Mouse (Mus musculus) Muller cell, postnatal 12 days (primary cell): ENCODE data around the gene Nxpe4.
"Not testable (repeated sequence)": the region's sequence is repeated elsewhere in the genome, so short reads cannot be mapped to it uniquely, and the experiment has no call there.

Source experiments
- DNase-seq: peaks from one replicate; pipeline ENCODE4 v3.0.0-alpha.2; 2015; ENCODE audit errors: inconsistent ontology term

Nxpe4 gene

GRCm38 (mm10) chr9:48240431-48240830 is 78.6 kb downstream of the Nxpe4 start:
- peak; percentile 9 for DNase-seq

GRCm38 (mm10) chr9:48241791-48242190 is 80.0 kb downstream of the Nxpe4 start:
- DNase-seq: no peak

- peak; percentile 0 for DNase-seq
These were observed 80.9 kb downstream of the Nxpe4 start for GRCm38 (mm10) chr9:48242756-48243155.

- no peak for DNase-seq
These were observed 82.4 kb downstream of the Nxpe4 start for GRCm38 (mm10) chr9:48244175-48244574.

GRCm38 (mm10) chr9:48245525-48245924 is 83.7 kb downstream of the Nxpe4 start:
- no peak for DNase-seq

GRCm38 (mm10) chr9:48247276-48247675 is 85.5 kb downstream of the Nxpe4 start:
- DNase-seq: no peak

- no peak for DNase-seq
These were observed 90.4 kb downstream of the Nxpe4 start for GRCm38 (mm10) chr9:48252236-48252635.

GRCm38 (mm10) chr9:48257001-48257400 is 95.2 kb downstream of the Nxpe4 start:
- DNase-seq: no peak

- DNase-seq: peak; percentile 46
These were observed 96.1 kb downstream of the Nxpe4 start for GRCm38 (mm10) chr9:48257741-48258423.

- no peak for DNase-seq
These were observed 102.8 kb downstream of the Nxpe4 start for GRCm38 (mm10) chr9:48264616-48265015.

GRCm38 (mm10) chr9:48265491-48265890 is 103.7 kb downstream of the Nxpe4 start:
- DNase-seq: no peak

- no peak for DNase-seq
These were observed 104.6 kb downstream of the Nxpe4 start for GRCm38 (mm10) chr9:48266286-48267027.

- DNase-seq: peak; percentile 75
These were observed 105.2 kb downstream of the Nxpe4 start for GRCm38 (mm10) chr9:48267028-48267441.

GRCm38 (mm10) chr9:48267960-48268359 is 106.1 kb downstream of the Nxpe4 start:
- DNase-seq: peak; percentile 57

- DNase-seq: no peak
These were observed 115.0 kb downstream of the Nxpe4 start for GRCm38 (mm10) chr9:48276831-48277230.

GRCm38 (mm10) chr9:48284221-48284620 is 122.4 kb downstream of the Nxpe4 start:
- DNase-seq: no peak

- peak; percentile 22 for DNase-seq
These were observed 128.5 kb downstream of the Nxpe4 start for GRCm38 (mm10) chr9:48290281-48290680.

- DNase-seq: no peak
These were observed 132.9 kb downstream of the Nxpe4 start for GRCm38 (mm10) chr9:48294754-48295153.

- no peak for DNase-seq
These were observed 137.2 kb downstream of the Nxpe4 start for GRCm38 (mm10) chr9:48298983-48299382.

- not testable (repeated sequence) for DNase-seq
These were observed 141.7 kb downstream of the Nxpe4 start for GRCm38 (mm10) chr9:48303564-48303963.

- DNase-seq: no peak
These were observed 149.4 kb downstream of the Nxpe4 start for GRCm38 (mm10) chr9:48311241-48311640.

- no peak for DNase-seq
These were observed 152.4 kb downstream of the Nxpe4 start for GRCm38 (mm10) chr9:48314194-48314593.

GRCm38 (mm10) chr9:48315825-48316224 is 154.0 kb downstream of the Nxpe4 start:
- no peak for DNase-seq
